Mouse (Mus musculus): ENCODE measurements around the gene Serpina16.

GRCm38 (mm10) chr12:103700144-103700750 lies 24.3 kb upstream of the Serpina16 start:
- TF ChIP-seq CTCF (IDR thresholded peaks at IDR 0.05; ENCODE audit: low read depth) (no peak), EP300 (IDR thresholded peaks at IDR 0.05; ENCODE audit: low read depth) (no peak)
